Mouse (Mus musculus) ES-E14 (cell line): Measurements from ENCODE around the gene Slc13a3. TPM values are rescaled to one million over a fixed set of nuclear protein-coding genes. Genes with fewer than 3 reads are reported as not detected.

Experiments
- DNase-seq: peaks from one replicate; pipeline ENCODE4 v3.0.0-alpha.2; 2013; ENCODE audit warnings: low read depth, low spot score
- H3K27ac ChIP-seq: 2 replicates; pipeline ENCODE4 v1.5.1; 2012; ENCODE audit warnings: low read depth, mild to moderate bottlenecking, low read length, moderate library complexity, mixed read lengths; ENCODE audit not compliant: poor library complexity, insufficient read depth, severe bottlenecking
- H3K36me3 ChIP-seq: 2 replicates; pipeline ENCODE4 v1.6.1; 2012; ENCODE audit warnings: mild to moderate bottlenecking, low read length, moderate library complexity, mixed read lengths; ENCODE audit not compliant: control insufficient read depth, poor library complexity, insufficient read depth, severe bottlenecking
- H3K4me1 ChIP-seq, 2 experiments: fragments of 150-350 bp in 1 of 2; sonication (generic) in 1 of 2; 2 replicates each; pipeline ENCODE4 v1.6.1; 2012; ENCODE audit warnings: low read length in 2 of 2, mild to moderate bottlenecking in 1 of 2, mixed read lengths in 1 of 2; ENCODE audit not compliant: control insufficient read depth in 2 of 2, insufficient read depth in 2 of 2, poor library complexity in 1 of 2
- H3K4me3 ChIP-seq, 2 experiments: fragments of 150-350 bp in 1 of 2; sonication (generic) in 1 of 2; 2 replicates each; pipeline ENCODE4 v1.5.1; 2012; ENCODE audit warnings: low read length in 2 of 2, low read depth in 1 of 2, mild to moderate bottlenecking in 1 of 2, mixed read lengths in 1 of 2; ENCODE audit not compliant: insufficient read depth in 1 of 2, poor library complexity in 1 of 2, severe bottlenecking in 1 of 2
- H3K9ac ChIP-seq: 2 replicates; pipeline ENCODE4 v1.6.1; 2012; ENCODE audit warnings: low read depth, mild to moderate bottlenecking, low read length, mixed read lengths; ENCODE audit not compliant: poor library complexity, insufficient read depth, severe bottlenecking
- H3K9me3 ChIP-seq: fragments of 150-350 bp; sonication (generic); 2 replicates; pipeline ENCODE4 v1.6.1; 2012; ENCODE audit warnings: low read depth, mild to moderate bottlenecking, low read length; ENCODE audit not compliant: control insufficient read depth, insufficient read depth
- CHD2 ChIP-seq: IDR thresholded peaks from 2 replicates; pipeline ENCODE4 v1.6.1; 2014; ENCODE audit warnings: mild to moderate bottlenecking, low read depth, low read length, inconsistent platforms
- HCFC1 ChIP-seq: IDR thresholded peaks from 2 replicates; pipeline ENCODE4 v1.6.1; 2012; ENCODE audit warnings: low read length, inconsistent platforms, borderline replicate concordance; ENCODE audit not compliant: insufficient read depth
- MAFK ChIP-seq: IDR thresholded peaks from 2 replicates; pipeline ENCODE4 v1.6.1; 2014; ENCODE audit warnings: mild to moderate bottlenecking, low read depth, low read length, inconsistent platforms; ENCODE audit not compliant: insufficient read depth
- ZC3H11A ChIP-seq: IDR thresholded peaks from 2 replicates; pipeline ENCODE4 v1.6.1; 2012; ENCODE audit warnings: low read depth, mild to moderate bottlenecking, inconsistent platforms, low read length, borderline replicate concordance
- ZNF384 ChIP-seq: IDR thresholded peaks from 2 replicates; pipeline ENCODE4 v1.6.1; 2012; ENCODE audit warnings: low read depth, low read length, inconsistent platforms
- in situ Hi-C, 2 experiments: fragments of 600-800 bp; cut with MboI; formaldehyde crosslinking; loops; one replicate each; pipeline ENCODE4 v1.15.1; 2025; ENCODE audit warnings: low sequenced_read_pairs in 2 of 2, inconsistent platforms in 1 of 2; ENCODE audit not compliant: unreplicated experiment in 2 of 2
- total RNA-seq: library from RNA; depleted of rRNA; stranded (reverse); fragments of 300-350 nt; gene quantifications from 2 replicates; pipeline ENCODE4 v1.2.3, GENCODE M21; 2012

Slc13a3 gene
- total RNA-seq, 1 experiment = 0.22 TPM

DNA sequence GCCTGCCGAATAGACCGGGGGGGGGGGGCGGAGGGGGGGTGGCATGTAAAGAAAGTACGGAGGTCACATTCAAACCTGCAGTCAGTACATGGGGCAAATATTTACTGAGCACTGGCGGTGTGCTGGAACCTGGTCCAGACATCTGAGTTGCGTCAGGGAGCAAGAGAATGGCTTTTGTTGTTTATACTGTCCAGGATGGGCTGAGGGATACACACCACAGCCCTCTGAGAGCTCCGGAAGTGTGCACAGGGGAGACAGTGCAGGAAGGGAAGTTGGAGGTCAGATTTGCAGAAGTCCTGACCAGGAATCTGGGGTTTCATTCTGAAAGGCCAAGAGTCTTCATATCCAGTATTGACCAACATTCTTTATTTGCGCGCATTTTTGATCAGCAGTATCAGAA lies 68.1 kb downstream of the Slc13a3 start:
- Histone ChIP-seq H3K9ac (no peak overlapping the region), H3K27ac (no peak overlapping the region), H3K9me3 (no peaks in the 10 kb centered on the region), H3K4me3 (no peak overlapping the region), H3K4me1 (peaks cover 0 to 7% of the 10 kb centered on the region in 2 experiments; a peak in 1 of 4 replicates), H3K36me3 (no peaks in the 10 kb centered on the region)
- DNase-seq = no peak
- in situ Hi-C loops = no loop called here
- TF ChIP-seq HCFC1 (no peak), CHD2 (no peak), ZC3H11A (no peak)

DNA sequence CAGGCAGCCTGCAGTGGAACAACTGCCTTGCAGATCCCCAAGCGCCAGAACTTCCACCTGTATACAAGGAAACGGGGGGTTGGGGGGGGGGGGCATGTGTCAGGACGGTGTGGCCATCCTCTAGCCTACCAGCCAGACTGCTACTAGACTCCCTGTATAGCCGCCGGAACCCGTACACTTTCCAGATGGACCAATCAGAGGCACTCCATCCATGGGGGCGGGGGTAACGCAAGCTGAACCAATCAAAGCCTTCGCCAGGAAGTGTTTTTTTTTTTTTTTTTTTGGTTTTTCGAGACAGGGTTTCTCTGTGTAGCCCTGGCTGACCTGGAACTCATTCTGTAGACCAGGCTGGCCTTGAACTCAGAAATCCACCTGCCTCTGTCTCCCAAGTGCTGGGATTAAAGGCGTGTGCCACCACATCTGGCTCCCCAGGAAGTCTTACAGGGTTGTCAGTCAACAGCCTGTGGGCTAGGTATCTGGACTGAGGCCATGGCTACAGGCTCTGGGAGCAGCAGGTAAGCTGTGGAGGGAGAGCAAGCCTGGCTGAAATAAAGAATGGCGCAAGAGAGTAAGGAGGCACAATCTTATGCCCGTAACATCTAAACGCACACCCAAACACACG lies 74.8 kb downstream of the Slc13a3 start:
- no peak overlapping the region for H3K27ac ChIP-seq
- TF ChIP-seq CHD2 (no peak), HCFC1 (no peak), ZC3H11A (no peak), ZNF384 (peak; percentile 96), MAFK (no peak)
- in situ Hi-C loops = no loop called here
- peaks cover 0 to 15% of the 10 kb centered on the region in 2 experiments; a peak in 1 of 4 replicates for H3K4me1 ChIP-seq
- H3K9me3 ChIP-seq = no peaks in the 10 kb centered on the region
- H3K9ac ChIP-seq = no peak overlapping the region
- peak; percentile 68 for DNase-seq
- peak overlapping the region; percentile 6 to 56 for H3K4me3 ChIP-seq
- H3K36me3 ChIP-seq = no peaks in the 10 kb centered on the region

DNA sequence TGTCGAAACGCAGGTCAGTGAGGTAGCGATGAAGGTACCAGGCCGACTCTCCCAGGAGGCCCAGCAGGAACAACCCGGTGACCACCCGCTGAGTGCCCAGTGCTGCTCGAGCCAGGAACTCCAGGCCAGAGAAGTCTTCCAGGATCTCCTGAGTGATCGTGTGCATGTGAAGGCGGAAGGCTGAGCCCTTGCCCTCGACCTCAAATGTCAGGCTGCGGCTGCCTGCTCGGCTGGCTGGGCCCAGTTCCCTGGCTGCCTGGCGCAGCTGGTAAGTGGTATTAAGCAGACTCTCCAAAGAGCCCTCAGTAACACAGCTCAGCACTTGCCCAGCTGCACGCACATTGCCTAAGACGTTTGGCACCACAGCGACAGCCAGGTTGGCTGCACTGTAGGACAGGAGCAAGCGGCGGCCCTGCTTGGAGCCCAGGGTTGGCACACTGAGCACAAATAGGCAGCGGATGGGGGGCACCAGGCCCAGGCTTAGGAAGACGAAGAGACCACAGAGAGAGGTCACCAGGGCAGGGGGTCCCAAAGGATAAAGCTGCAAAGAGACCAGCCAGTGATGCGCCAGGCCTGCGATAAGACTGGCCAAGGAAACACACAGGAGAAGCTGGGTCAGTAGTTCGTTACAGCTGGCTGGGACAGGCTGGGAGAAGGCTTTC lies 75.4 kb downstream of the Slc13a3 start:
- Histone ChIP-seq H3K36me3 (no peaks in the 10 kb centered on the region), H3K27ac (no peak overlapping the region), H3K9ac (no peak overlapping the region), H3K4me3 (peak overlapping the region; percentile 6 to 56), H3K9me3 (no peaks in the 10 kb centered on the region), H3K4me1 (peaks cover 0 to 15% of the 10 kb centered on the region in 2 experiments; a peak in 1 of 4 replicates)
- in situ Hi-C loops = no loop called here
- no peak for DNase-seq
- no peak for TF ChIP-seq CHD2
- TF ChIP-seq ZC3H11A = no peak
- no peak for TF ChIP-seq HCFC1
- no peak for TF ChIP-seq ZNF384
- TF ChIP-seq MAFK = no peak

DNA sequence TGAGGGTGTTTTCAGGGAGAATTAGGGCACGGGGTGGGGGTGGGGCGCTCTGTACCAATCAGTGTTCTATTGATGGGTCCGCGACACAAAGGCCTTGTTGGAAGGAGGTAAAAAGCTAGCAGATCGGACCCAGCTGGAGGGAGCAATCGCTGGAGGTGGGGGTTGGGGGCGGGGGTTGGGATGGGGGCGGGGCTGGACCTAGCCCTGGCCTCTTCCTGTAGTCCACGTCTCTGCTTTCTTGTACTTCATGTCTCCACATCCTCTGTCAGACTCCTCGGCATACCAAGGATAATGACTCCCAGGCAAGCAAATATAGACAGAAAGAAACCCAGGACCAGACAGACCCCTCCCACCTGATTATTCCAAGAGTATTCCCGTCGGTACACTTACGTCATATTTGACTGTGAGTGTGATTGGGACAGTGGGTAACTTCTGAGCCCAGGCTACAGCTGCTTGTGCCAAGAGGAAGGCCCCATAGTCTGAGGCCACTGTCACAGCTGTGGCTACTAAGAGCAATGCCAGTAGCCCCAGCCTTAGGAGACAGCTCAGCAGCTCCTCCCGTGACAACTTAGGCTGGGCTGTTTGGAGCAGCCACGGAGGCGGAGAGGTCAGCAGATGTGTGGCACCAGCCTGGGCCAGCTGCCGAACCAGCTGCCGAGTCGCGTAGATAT lies 76.1 kb downstream of the Slc13a3 start:
- no peak overlapping the region for H3K27ac ChIP-seq
- H3K4me3 ChIP-seq = peak overlapping the region in 1 of 2 experiments; percentile 6; a peak in 2 of 4 replicates
- DNase-seq = no peak
- H3K9ac ChIP-seq = no peak overlapping the region
- H3K36me3 ChIP-seq = no peaks in the 10 kb centered on the region
- no peak for TF ChIP-seq ZC3H11A
- no peak for TF ChIP-seq MAFK
- no peak for TF ChIP-seq HCFC1
- no peak for TF ChIP-seq ZNF384
- no peak for TF ChIP-seq CHD2
- H3K9me3 ChIP-seq = no peaks in the 10 kb centered on the region
- in situ Hi-C loops = no loop called here
- H3K4me1 ChIP-seq = peaks cover 0 to 15% of the 10 kb centered on the region in 2 experiments; a peak in 1 of 4 replicates
